Mouse (Mus musculus) erythroblast, embryonic 14.5 days (primary cell): ENCODE results near the gene Sec14l3. TPM values are rescaled to one million over a fixed set of nuclear protein-coding genes. Genes with fewer than 3 reads are reported as not detected.

ENCODE experiments used
- H3K27me3 ChIP-seq: 2 replicates; pipeline ENCODE4 v1.6.1; 2012; ENCODE audit warnings: inconsistent platforms; ENCODE audit not compliant: control insufficient read depth
- H3K36me3 ChIP-seq: 2 replicates; pipeline ENCODE4 v1.6.1; 2012; ENCODE audit warnings: mild to moderate bottlenecking, inconsistent platforms; ENCODE audit not compliant: control insufficient read depth
- H3K4me1 ChIP-seq: 2 replicates; pipeline ENCODE4 v1.6.1; 2012; ENCODE audit warnings: inconsistent platforms; ENCODE audit not compliant: control insufficient read depth
- H3K4me3 ChIP-seq: replicated peaks from 2 replicates; pipeline ENCODE3; 2012; ENCODE audit warnings: moderate library complexity, mild to moderate bottlenecking, inconsistent platforms
- H3K9me3 ChIP-seq: 2 replicates; pipeline ENCODE4 v1.6.1; 2012; ENCODE audit warnings: low read length, inconsistent platforms, mixed read lengths; ENCODE audit not compliant: control insufficient read depth
- GATA1 ChIP-seq: IDR thresholded peaks from 2 replicates; pipeline ENCODE4 v1.6.1; 2012; ENCODE audit warnings: low read length, inconsistent platforms, mixed read lengths
- TAL1 ChIP-seq: IDR thresholded peaks from 3 replicates; pipeline ENCODE4 v1.6.1; 2012; ENCODE audit warnings: low read length, inconsistent platforms, mixed read lengths
- polyA plus RNA-seq: library from polyadenylated mRNA; stranded (reverse); fragments of >175 nt; gene quantifications from 2 replicates; pipeline ENCODE4 v1.2.3, GENCODE M21; 2012

Gene Sec14l3
- polyA plus RNA-seq, 1 experiment, result not detected

- Histone ChIP-seq H3K27me3 (no peaks in the 10 kb centered on the region), H3K4me1 (no peaks in the 10 kb centered on the region), H3K9me3 (0 out of 2 replicates have a peak, but pooled peaks cover 2% of the 10 kb centered on the region), H3K36me3 (no peaks in the 10 kb centered on the region), H3K4me3 (no peak overlapping the region)
- no peak for TF ChIP-seq TAL1
- TF ChIP-seq GATA1, result no peak
Observed at GRCm38 (mm10) chr11:4047766-4048165, 16.9 kb upstream of the Sec14l3 start.

GRCm38 (mm10) chr11:4048438-4048837, 16.2 kb upstream of the Sec14l3 start:
- Histone ChIP-seq H3K4me3 (no peak overlapping the region), H3K27me3 (no peaks in the 10 kb centered on the region), H3K4me1 (no peaks in the 10 kb centered on the region), H3K36me3 (no peaks in the 10 kb centered on the region), H3K9me3 (0 out of 2 replicates have a peak, but pooled peaks cover 2% of the 10 kb centered on the region)
- TF ChIP-seq TAL1 (no peak), GATA1 (no peak)

GRCm38 (mm10) chr11:4053586-4053985, 11.1 kb upstream of the Sec14l3 start:
- no peak for TF ChIP-seq GATA1
- TF ChIP-seq TAL1, result no peak
- 0 out of 2 replicates have a peak, but pooled peaks cover 2% of the 10 kb centered on the region for H3K27me3 ChIP-seq
- H3K4me3 ChIP-seq, result no peak overlapping the region
- H3K4me1 ChIP-seq, result no peaks in the 10 kb centered on the region
- H3K9me3 ChIP-seq, result 0 out of 2 replicates have a peak, but pooled peaks cover 1% of the 10 kb centered on the region
- no peaks in the 10 kb centered on the region for H3K36me3 ChIP-seq

- no peaks in the 10 kb centered on the region for H3K9me3 ChIP-seq
- no peaks in the 10 kb centered on the region for H3K36me3 ChIP-seq
- TF ChIP-seq TAL1 (no peak), GATA1 (no peak)
- no peak overlapping the region for H3K4me3 ChIP-seq
- H3K4me1 ChIP-seq, result no peaks in the 10 kb centered on the region
- H3K27me3 ChIP-seq, result peaks cover 2% of the 10 kb centered on the region
Observed at GRCm38 (mm10) chr11:4060866-4061575, 3.6 kb upstream of the Sec14l3 start.

GRCm38 (mm10) chr11:4062523-4062922, 2.1 kb upstream of the Sec14l3 start:
- no peaks in the 10 kb centered on the region for H3K4me1 ChIP-seq
- no peaks in the 10 kb centered on the region for H3K9me3 ChIP-seq
- H3K27me3 ChIP-seq, result peaks cover 2% of the 10 kb centered on the region
- no peaks in the 10 kb centered on the region for H3K36me3 ChIP-seq
- no peak overlapping the region for H3K4me3 ChIP-seq
- TF ChIP-seq GATA1, result no peak
- no peak for TF ChIP-seq TAL1

- no peaks in the 10 kb centered on the region for H3K9me3 ChIP-seq
- TF ChIP-seq GATA1, result no peak
- TF ChIP-seq TAL1, result no peak
- peaks cover 2% of the 10 kb centered on the region for H3K27me3 ChIP-seq
- H3K36me3 ChIP-seq, result no peaks in the 10 kb centered on the region
- H3K4me3 ChIP-seq, result no peak overlapping the region
- H3K4me1 ChIP-seq, result no peaks in the 10 kb centered on the region
Observed at GRCm38 (mm10) chr11:4062981-4063380, 1.7 kb upstream of the Sec14l3 start.

- Histone ChIP-seq H3K4me3 (no peak overlapping the region), H3K27me3 (no peaks in the 10 kb centered on the region; the same call in 1 of the 2 replicates), H3K9me3 (no peaks in the 10 kb centered on the region), H3K4me1 (no peaks in the 10 kb centered on the region), H3K36me3 (no peaks in the 10 kb centered on the region)
- TF ChIP-seq GATA1 (no peak), TAL1 (no peak)
Observed at GRCm38 (mm10) chr11:4069664-4070063, 5.0 kb downstream of the Sec14l3 start.

GRCm38 (mm10) chr11:4076633-4077032, 12.0 kb downstream of the Sec14l3 start:
- Histone ChIP-seq H3K4me3 (no peak overlapping the region), H3K4me1 (no peaks in the 10 kb centered on the region), H3K36me3 (no peaks in the 10 kb centered on the region), H3K9me3 (no peaks in the 10 kb centered on the region), H3K27me3 (no peaks in the 10 kb centered on the region)
- no peak for TF ChIP-seq GATA1
- TF ChIP-seq TAL1, result no peak

- Histone ChIP-seq H3K27me3 (no peaks in the 10 kb centered on the region), H3K4me3 (no peak overlapping the region), H3K36me3 (no peaks in the 10 kb centered on the region), H3K4me1 (no peaks in the 10 kb centered on the region), H3K9me3 (no peaks in the 10 kb centered on the region)
- TF ChIP-seq TAL1 (no peak), GATA1 (no peak)
Observed at GRCm38 (mm10) chr11:4078267-4078933, 13.8 kb downstream of the Sec14l3 start.
